Mouse (Mus musculus): Measurements from ENCODE around the gene Mmp17. TPM values are rescaled to one million over a fixed set of nuclear protein-coding genes. Genes with fewer than 3 reads are reported as not detected.
"Not testable (repeated sequence)": the region's sequence is repeated elsewhere in the genome, so short reads cannot be mapped to it uniquely, and the experiment has no call there.

The Mmp17 gene
- polyA plus RNA-seq, 1 experiment from 2014 or later: 20.2 TPM

DNA sequence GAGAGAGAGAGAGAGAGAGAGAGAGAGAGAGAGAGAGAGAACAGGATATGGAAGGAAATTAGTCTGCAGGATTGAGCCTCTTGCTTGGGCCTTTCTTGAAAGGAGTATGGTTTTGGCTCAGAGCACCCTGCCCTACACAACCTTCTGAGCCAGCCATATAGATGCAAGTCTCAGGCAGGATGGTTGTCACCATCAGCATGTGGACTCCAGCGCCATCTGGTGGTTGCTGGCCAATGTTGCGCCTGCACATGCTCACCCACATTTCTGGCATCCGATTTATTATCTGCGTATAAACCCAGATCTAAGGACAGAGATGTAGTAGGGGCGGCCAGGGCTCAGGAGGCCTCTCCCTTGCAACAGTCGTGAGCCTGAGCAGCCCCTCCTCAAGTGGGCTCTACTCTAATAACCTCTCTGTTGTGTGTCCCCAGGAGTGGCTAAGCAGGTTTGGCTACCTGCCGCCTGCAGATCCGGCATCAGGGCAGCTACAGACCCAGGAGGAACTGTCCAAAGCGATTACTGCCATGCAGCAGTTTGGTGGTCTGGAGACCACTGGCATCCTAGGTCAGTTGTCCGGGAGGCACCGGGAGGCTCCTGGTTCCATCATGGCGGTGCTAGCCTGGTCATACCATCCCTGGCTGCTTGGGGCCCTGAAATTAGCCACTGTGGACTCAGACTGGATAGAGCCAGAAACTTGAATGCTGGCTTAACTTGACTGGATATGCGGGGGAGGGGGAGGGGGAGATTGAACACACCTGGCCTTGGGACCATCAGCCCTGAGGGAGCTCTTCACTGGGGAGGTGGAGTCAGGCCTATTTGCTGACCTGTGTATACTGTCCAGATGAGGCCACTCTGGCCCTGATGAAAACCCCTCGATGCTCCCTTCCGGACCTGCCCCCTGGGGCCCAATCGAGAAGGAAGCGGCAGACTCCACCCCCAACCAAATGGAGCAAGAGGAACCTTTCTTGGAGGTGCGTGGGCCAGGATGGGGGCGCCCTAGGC, 10.4 kb downstream of the Mmp17 start:
- peaks cover 27% of the 10 kb centered on the region for H3K36me3 ChIP-seq
- H3K4me1 ChIP-seq: peaks cover 22% of the 10 kb centered on the region
- 50% methylated on average over 19 of the region's 19 CpGs for WGBS
- no peak overlapping the region for H3K4me2 ChIP-seq (replicated peaks)
- no peak overlapping the region for H3K9ac ChIP-seq (replicated peaks)
- H3K27me3 ChIP-seq: no peaks in the 10 kb centered on the region
- peak; percentile 65 for ATAC-seq (replicated peaks)
- no peaks in the 10 kb centered on the region for H3K9me3 ChIP-seq
- no peak overlapping the region for H3K27ac ChIP-seq (replicated peaks)
- no peak overlapping the region for H3K4me3 ChIP-seq

DNA sequence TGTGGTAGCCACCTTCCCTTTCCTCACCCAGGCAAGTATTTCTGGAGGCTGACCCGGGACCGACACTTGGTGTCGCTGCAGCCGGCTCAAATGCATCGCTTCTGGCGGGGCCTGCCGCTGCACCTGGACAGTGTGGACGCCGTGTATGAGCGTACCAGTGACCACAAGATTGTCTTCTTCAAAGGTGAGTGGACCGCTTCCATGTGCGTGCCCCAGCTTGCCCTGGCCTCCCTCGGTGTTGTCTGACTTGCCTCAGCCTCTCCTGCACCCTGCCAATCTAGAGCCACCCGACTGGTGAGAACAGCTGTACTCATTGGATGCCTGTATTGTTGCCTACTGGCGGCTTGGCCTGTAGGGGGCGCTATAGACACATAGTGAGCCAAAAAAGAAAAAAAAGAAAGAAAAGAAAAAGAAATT, 18.1 kb downstream of the Mmp17 start:
- Histone ChIP-seq H3K9me3 (no peaks in the 10 kb centered on the region), H3K4me3 (no peak overlapping the region), H3K36me3 (peaks cover 54% of the 10 kb centered on the region), H3K9ac (replicated peaks) (no peak overlapping the region), H3K4me2 (replicated peaks) (no peak overlapping the region), H3K27me3 (no peaks in the 10 kb centered on the region), H3K27ac (replicated peaks) (no peak overlapping the region), H3K4me1 (no peaks in the 10 kb centered on the region)
- ATAC-seq (replicated peaks): no peak
- WGBS: 24% methylated on average over 16 of the region's 16 CpGs

DNA sequence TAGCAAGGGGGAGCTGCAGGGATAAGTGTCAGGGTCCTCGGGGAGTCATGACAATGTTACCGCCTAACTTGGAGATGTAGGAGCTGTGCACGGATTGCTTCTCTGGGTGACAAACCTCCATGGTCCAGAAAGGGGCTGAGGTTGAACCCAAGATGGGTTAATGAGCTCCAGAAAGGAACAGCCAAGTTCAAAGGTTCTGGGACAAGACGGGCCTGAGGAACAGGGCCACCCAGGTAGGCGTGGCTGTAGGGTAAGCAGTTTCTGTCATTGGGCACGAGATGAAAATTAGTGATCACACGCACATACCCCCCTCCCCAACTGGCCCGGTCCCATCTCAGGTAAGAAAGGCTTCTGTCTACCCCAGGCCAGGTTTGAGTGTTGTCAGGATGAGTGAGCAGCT, 23.5 kb downstream of the Mmp17 start:
- 85% methylated on average over 8 of the region's 8 CpGs for WGBS
- H3K27ac ChIP-seq (replicated peaks): no peak overlapping the region
- ATAC-seq (replicated peaks): no peak

DNA sequence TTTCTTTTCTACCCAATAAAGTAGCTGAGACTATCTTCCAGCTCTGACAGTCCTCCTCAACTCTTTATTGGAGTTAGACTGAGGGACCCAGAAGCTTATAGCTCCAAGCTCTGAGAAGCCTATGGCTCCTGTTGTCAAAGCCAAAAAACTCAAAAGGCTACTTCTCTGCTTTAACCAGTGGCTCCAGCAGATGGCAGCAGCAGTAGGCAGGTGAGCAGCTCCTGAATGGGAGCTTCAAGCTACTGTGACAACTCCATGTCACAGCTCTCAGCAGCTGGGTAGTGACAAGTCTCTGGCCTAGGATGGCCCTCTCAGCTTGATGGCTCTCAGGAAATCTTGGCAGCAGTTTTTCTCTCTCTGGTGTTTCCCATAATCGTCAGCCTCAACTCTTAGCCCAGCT, 27.1 kb downstream of the Mmp17 start:
- H3K4me2 ChIP-seq (replicated peaks): no peak overlapping the region
- no peak overlapping the region for H3K4me3 ChIP-seq
- no peak overlapping the region for H3K27ac ChIP-seq (replicated peaks)
- 0 out of 2 replicates have a peak, but pooled peaks have one; percentile 48 for ATAC-seq (replicated peaks)
- H3K9ac ChIP-seq (replicated peaks): no peak overlapping the region
- no peaks in the 10 kb centered on the region for H3K27me3 ChIP-seq
- 11% methylated on average over 1 of the region's 1 CpGs for WGBS
- H3K9me3 ChIP-seq: no peaks in the 10 kb centered on the region
- H3K36me3 ChIP-seq: peaks cover 8% of the 10 kb centered on the region; the same call in 1 of the 2 replicates
- H3K4me1 ChIP-seq: no peaks in the 10 kb centered on the region

More for the DNA sequence above, 23.5 kb downstream of the Mmp17 start:
- Histone ChIP-seq H3K9ac (replicated peaks) (no peak overlapping the region), H3K36me3 (peaks cover 26% of the 10 kb centered on the region), H3K27me3 (no peaks in the 10 kb centered on the region), H3K4me3 (no peak overlapping the region), H3K4me2 (replicated peaks) (no peak overlapping the region), H3K9me3 (no peaks in the 10 kb centered on the region), H3K4me1 (no peaks in the 10 kb centered on the region)

DNA sequence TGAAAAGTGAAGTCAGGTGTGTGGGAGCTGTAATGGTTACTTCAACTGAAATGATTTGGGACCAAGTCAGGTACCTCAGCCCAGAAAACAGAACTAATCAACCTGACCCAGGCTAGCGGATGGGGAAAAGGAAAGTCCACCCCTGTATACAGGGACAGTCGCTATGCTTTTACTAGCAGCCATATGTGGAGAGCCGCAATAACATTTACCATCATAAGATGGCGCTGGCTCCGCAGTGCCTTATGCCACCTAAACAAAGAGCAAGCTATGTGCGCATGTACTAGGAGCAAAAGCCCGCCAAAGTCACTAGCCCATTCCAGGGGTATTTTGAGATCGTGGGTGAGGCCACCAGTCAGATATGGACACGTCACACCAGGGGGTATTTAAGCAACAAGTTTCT, 36.6 kb downstream of the Mmp17 start:
- 65% methylated on average over 9 of the region's 9 CpGs for WGBS
- ATAC-seq (replicated peaks); H3K36me3 ChIP-seq; H3K4me1 ChIP-seq; H3K9ac ChIP-seq (replicated peaks); H3K4me2 ChIP-seq (replicated peaks); H3K27ac ChIP-seq (replicated peaks); H3K27me3 ChIP-seq; H3K9me3 ChIP-seq; H3K4me3 ChIP-seq: not testable (repeated sequence)

DNA sequence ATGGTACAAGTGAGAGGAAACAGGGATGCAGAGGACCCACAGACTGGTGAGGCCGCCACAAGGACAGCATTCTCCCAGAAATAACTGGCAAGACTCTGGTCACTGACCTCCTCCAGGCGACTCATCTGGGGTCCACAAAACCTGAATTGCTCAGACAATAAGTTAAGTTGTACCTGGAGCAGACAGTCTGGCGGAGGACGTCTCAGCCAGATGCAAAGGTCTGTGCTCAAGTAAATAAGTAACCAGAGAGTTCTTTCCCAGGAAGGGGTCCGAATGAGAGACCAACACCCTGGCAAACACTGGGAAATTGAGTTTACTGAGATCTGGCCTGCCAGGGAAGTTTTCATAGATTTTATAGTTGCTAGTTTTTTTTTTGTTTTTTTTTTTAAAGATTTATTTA, 37.4 kb downstream of the Mmp17 start:
- no peaks in the 10 kb centered on the region for H3K4me1 ChIP-seq
- no peak overlapping the region for H3K4me3 ChIP-seq
- H3K4me2 ChIP-seq (replicated peaks): no peak overlapping the region
- no peak overlapping the region for H3K9ac ChIP-seq (replicated peaks)
- H3K9me3 ChIP-seq: no peaks in the 10 kb centered on the region
- no peaks in the 10 kb centered on the region for H3K27me3 ChIP-seq
- 87% methylated on average over 5 of the region's 5 CpGs for WGBS
- H3K27ac ChIP-seq (replicated peaks): no peak overlapping the region
- ATAC-seq (replicated peaks): no peak
- H3K36me3 ChIP-seq: no peaks in the 10 kb centered on the region

DNA sequence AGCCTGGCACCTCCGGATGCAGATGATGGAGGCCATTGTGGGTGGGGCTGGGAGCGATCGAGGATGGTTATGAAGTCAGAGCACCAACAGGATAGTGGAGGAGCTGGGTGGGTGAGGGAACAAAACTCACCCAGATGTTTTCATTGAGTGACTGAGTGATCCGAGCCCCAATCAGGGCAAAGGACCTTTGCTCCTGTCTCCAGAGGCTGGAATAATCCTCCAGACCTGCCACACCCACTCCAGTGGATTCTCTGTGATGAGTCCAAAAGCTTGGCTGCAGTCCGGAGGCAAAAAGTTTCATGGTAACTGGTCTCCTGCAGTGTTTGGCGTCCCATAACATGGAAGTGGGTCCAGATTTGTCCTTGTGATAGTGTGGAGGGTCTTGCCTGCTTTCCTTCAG, 42.1 kb downstream of the Mmp17 start:
- Histone ChIP-seq H3K4me2 (replicated peaks) (no peak overlapping the region), H3K4me3 (no peak overlapping the region), H3K9ac (replicated peaks) (no peak overlapping the region), H3K4me1 (no peaks in the 10 kb centered on the region), H3K36me3 (no peaks in the 10 kb centered on the region), H3K9me3 (no peaks in the 10 kb centered on the region), H3K27ac (replicated peaks) (no peak overlapping the region), H3K27me3 (no peaks in the 10 kb centered on the region)
- no peak for ATAC-seq (replicated peaks)
- 90% methylated on average over 6 of the region's 6 CpGs for WGBS

DNA sequence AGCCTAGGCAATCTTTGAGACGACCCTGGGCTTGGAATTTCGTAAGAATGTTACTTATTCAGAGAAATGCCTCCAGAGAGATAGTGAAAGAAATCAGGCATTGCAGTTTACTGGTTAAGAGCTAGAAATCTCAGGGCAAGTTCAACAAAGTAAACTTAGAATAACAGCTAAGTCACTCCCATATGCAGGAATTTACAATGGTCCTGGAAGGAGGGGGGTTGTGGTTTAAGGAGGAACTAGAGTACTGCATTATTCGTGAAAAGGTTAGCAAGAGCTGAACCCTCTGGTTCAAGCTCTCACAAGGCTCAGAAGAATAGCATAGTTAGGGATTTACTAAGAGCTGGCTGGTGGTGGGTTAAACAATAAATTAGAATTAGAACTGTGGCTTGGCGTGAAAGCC, 42.6 kb downstream of the Mmp17 start:
- not testable (repeated sequence) for H3K9ac ChIP-seq (replicated peaks); H3K4me3 ChIP-seq; H3K4me1 ChIP-seq; H3K27me3 ChIP-seq; ATAC-seq (replicated peaks); H3K9me3 ChIP-seq; H3K27ac ChIP-seq (replicated peaks); H3K4me2 ChIP-seq (replicated peaks); H3K36me3 ChIP-seq
- 77% methylated on average over 4 of the region's 4 CpGs for WGBS

DNA sequence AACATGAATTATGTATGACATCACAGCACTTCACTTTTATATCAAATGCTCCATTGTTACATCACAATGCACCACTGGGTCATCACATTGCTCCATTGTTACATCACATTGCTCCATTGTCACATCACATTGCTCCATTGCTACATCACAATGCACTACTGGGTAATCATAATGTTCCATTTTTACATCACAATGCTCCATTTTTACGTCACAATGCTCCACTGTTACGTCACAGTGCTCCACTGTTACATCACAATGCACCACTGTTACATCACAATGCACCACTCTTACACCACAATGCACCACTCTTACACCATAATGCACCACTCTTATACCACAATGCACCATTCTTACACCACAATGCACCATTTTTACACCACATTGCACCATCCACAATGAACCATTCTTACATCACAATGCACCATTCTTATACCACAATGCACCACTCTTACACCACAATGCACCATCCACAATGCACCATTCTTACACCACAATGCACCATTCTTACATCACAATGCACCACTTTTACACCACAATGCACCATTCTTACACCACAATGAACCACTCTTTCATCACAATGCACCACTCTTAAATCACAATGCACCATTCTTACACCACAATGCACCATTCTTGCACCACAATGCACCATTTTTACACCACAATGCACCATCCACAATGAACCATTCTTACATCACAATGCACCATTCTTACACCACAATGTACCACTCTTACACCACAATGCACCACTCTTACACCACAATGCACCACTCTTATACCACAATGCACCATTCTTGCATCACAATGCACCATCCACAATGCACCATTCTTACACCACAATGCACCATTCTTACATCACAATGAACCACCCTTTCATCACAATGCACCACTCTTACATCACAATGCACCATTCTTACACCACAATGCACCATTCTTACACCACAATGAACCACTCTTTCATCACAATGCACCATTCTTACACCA, 48.6 kb downstream of the Mmp17 start:
- not testable (repeated sequence) for H3K4me1 ChIP-seq; H3K4me2 ChIP-seq (replicated peaks); H3K27ac ChIP-seq (replicated peaks); H3K27me3 ChIP-seq; H3K9ac ChIP-seq (replicated peaks); H3K4me3 ChIP-seq; ATAC-seq (replicated peaks); H3K9me3 ChIP-seq; H3K36me3 ChIP-seq
- WGBS: 88% methylated on average over 2 of the region's 2 CpGs

DNA sequence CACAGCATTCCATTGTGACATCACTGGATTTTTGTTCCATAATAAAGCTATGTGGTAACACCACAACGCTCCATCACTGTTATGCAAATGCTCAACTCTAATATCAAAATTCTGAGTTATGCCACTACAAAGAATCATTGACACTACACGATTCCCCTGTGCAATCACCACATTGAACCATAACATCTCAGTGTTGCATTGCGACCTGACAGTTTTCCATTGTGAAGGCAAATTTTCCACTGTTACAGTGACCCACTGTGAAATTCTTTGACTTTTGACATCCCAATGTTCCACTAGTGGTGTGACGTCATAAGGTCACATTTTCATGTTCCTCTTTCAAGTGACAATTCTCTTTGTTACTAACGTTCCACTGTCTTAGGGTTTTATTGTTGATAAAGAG, 66.9 kb downstream of the Mmp17 start:
- H3K4me2 ChIP-seq (replicated peaks): no peak overlapping the region
- H3K4me1 ChIP-seq: no peaks in the 10 kb centered on the region
- H3K4me3 ChIP-seq: no peak overlapping the region
- no peak overlapping the region for H3K27ac ChIP-seq (replicated peaks)
- no peak overlapping the region for H3K9ac ChIP-seq (replicated peaks)
- no peaks in the 10 kb centered on the region for H3K9me3 ChIP-seq
- H3K36me3 ChIP-seq: peaks cover 6% of the 10 kb centered on the region
- no peaks in the 10 kb centered on the region for H3K27me3 ChIP-seq
- ATAC-seq (replicated peaks): no peak
- WGBS: 93% methylated on average over 5 of the region's 5 CpGs

DNA sequence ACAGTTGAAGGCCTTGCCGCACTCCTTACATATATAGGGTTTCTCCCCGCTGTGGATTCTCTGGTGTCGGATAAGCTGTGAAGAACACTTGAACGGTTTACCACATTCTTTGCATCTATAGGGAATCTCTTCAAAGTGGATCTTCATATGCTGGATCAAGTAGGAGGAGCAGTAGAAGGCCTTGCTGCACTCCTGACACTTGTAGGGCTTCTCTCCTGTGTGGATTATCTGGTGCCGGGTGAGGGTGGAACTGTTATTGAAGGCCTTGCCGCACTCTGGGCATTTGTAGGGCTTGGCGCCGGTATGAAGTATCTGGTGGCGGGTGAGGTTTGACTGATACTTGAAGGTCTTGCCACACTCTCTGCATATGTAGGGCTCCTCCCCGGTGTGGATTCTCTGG, 73.0 kb downstream of the Mmp17 start:
- H3K4me3 ChIP-seq: no peak overlapping the region
- no peaks in the 10 kb centered on the region for H3K27me3 ChIP-seq
- WGBS: 96% methylated on average over 10 of the region's 10 CpGs
- H3K9ac ChIP-seq (replicated peaks): no peak overlapping the region
- no peak overlapping the region for H3K27ac ChIP-seq (replicated peaks)
- H3K4me2 ChIP-seq (replicated peaks): no peak overlapping the region
- H3K36me3 ChIP-seq: peaks cover 44% of the 10 kb centered on the region
- H3K9me3 ChIP-seq: no peaks in the 10 kb centered on the region
- no peak for ATAC-seq (replicated peaks)
- H3K4me1 ChIP-seq: no peaks in the 10 kb centered on the region

DNA sequence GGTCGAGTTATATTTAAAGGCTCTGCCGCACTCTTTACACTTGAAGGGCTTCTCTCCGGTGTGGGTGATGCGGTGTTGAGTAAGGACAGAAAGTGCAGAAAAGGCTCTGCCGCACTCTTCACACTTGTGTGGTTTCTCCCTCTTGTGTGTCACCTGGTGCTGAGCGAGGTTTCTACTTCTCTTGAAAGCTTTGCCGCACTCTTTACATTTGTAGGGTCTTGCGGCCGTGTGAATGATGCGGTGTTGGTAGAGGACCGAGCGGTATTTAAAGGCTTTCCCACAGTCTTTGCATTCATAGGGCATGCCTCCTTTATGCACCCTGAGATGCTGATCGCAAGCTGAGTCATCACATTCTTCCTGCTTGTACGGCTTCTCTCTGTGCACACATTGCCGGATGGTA, 74.0 kb downstream of the Mmp17 start:
- H3K27me3 ChIP-seq: no peaks in the 10 kb centered on the region
- no peak overlapping the region for H3K27ac ChIP-seq (replicated peaks)
- no peak overlapping the region for H3K9ac ChIP-seq (replicated peaks)
- H3K36me3 ChIP-seq: peaks cover 44% of the 10 kb centered on the region
- no peaks in the 10 kb centered on the region for H3K4me1 ChIP-seq
- H3K4me3 ChIP-seq: no peak overlapping the region
- 95% methylated on average over 15 of the region's 15 CpGs for WGBS
- H3K4me2 ChIP-seq (replicated peaks): no peak overlapping the region
- no peaks in the 10 kb centered on the region for H3K9me3 ChIP-seq
- ATAC-seq (replicated peaks): no peak
